Mouse (Mus musculus): Measurements from ENCODE around the gene Prkar2b.
A peak's percentile ranks its signal among the peaks of the same experiment; 100 is the strongest.

Gene Prkar2b

GRCm38 (mm10) chr12:31967536-31967935 is 93.6 kb downstream of the Prkar2b start:
- DNase-seq (ENCODE audit: low spot score in 2 of 2), result peak in 1 of 2 experiments; percentile 48

- no peak for DNase-seq (ENCODE audit: low spot score in 2 of 2)
These were observed 94.7 kb downstream of the Prkar2b start for GRCm38 (mm10) chr12:31966405-31966804.

GRCm38 (mm10) chr12:31965517-31966212 is 95.4 kb downstream of the Prkar2b start:
- DNase-seq (ENCODE audit: low spot score in 2 of 2), result no peak

GRCm38 (mm10) chr12:31964074-31964473 is 97.0 kb downstream of the Prkar2b start:
- DNase-seq (ENCODE audit: low spot score in 2 of 2), result no peak

GRCm38 (mm10) chr12:31955843-31956242 is 105.3 kb downstream of the Prkar2b start:
- no peak for DNase-seq (ENCODE audit: low spot score in 2 of 2)

GRCm38 (mm10) chr12:31950659-31951031 is 110.5 kb downstream of the Prkar2b start:
- no peak for DNase-seq (ENCODE audit: low spot score in 2 of 2)

- peak; percentile 100 for DNase-seq (ENCODE audit: low spot score in 2 of 2)
These were observed 111.1 kb downstream of the Prkar2b start, which contains the start of gene Hbp1 for GRCm38 (mm10) chr12:31949759-31950658. TSS of gene Hbp1 (minus strand) at chr12:31950535.

GRCm38 (mm10) chr12:31949193-31949741 is 111.8 kb downstream of the Prkar2b start:
- peak; percentile 91 for DNase-seq (ENCODE audit: low spot score in 2 of 2)

GRCm38 (mm10) chr12:31948101-31949000 is 112.7 kb downstream of the Prkar2b start:
- DNase-seq (ENCODE audit: low spot score in 2 of 2), result no peak

- DNase-seq (ENCODE audit: low spot score in 2 of 2), result no peak
These were observed 113.6 kb downstream of the Prkar2b start for GRCm38 (mm10) chr12:31947476-31947875.

- no peak for DNase-seq (ENCODE audit: low spot score in 2 of 2)
These were observed 116.7 kb downstream of the Prkar2b start for GRCm38 (mm10) chr12:31944405-31944804.

- DNase-seq (ENCODE audit: low spot score in 2 of 2), result no peak
These were observed 118.0 kb downstream of the Prkar2b start for GRCm38 (mm10) chr12:31943020-31943654.

GRCm38 (mm10) chr12:31939026-31939425 is 122.1 kb downstream of the Prkar2b start:
- no peak for DNase-seq (ENCODE audit: low spot score in 2 of 2)

- no peak for DNase-seq (ENCODE audit: low spot score in 2 of 2)
These were observed 122.6 kb downstream of the Prkar2b start for GRCm38 (mm10) chr12:31938391-31938997.

GRCm38 (mm10) chr12:31937613-31938012 is 123.5 kb downstream of the Prkar2b start:
- DNase-seq (ENCODE audit: low spot score in 2 of 2), result no peak

GRCm38 (mm10) chr12:31936657-31937300 is 124.3 kb downstream of the Prkar2b start:
- no peak for DNase-seq (ENCODE audit: low spot score in 2 of 2)

- DNase-seq (ENCODE audit: low spot score in 2 of 2), result no peak
These were observed 129.3 kb downstream of the Prkar2b start for GRCm38 (mm10) chr12:31931818-31932217.

- DNase-seq (ENCODE audit: low spot score in 2 of 2), result no peak
These were observed 132.6 kb downstream of the Prkar2b start for GRCm38 (mm10) chr12:31928498-31928897.

- DNase-seq (ENCODE audit: low spot score in 2 of 2), result peak; percentile 78 to 79
These were observed 134.4 kb downstream of the Prkar2b start for GRCm38 (mm10) chr12:31926661-31927061.

- DNase-seq (ENCODE audit: low spot score in 2 of 2), result no peak
These were observed 135.8 kb downstream of the Prkar2b start for GRCm38 (mm10) chr12:31925343-31925742.

All from heart, adult 9 months (tissue).